Mouse (Mus musculus) heart, embryonic 14.5 days (tissue): ENCODE data around the gene Slco4a1. TPM values are rescaled to one million over a fixed set of nuclear protein-coding genes. Genes with fewer than 3 reads are reported as not detected.

Experiments
- ATAC-seq: fragments of 200-750 bp; cut with Nextera tagmentation; 2 replicates; pipeline ENCODE4 v1.8.0; 2017; ENCODE audit warnings: low read depth, moderate TSS enrichment; ENCODE audit not compliant: insufficient number of reproducible peaks, insufficient read depth, low FRiP score
- H3K27ac ChIP-seq, 2 experiments: fragments of 200-500 bp in 1 of 2; fragments of 300-500 bp in 1 of 2; sonication (generic) in 1 of 2; replicated peaks in 1 of 2; 2 replicates each; pipeline ENCODE4 v1.5.1; 2012 to 2014; ENCODE audit warnings: low read depth in 2 of 2, low read length in 2 of 2, control low read depth in 1 of 2, mild to moderate bottlenecking in 1 of 2, mixed read lengths in 1 of 2; ENCODE audit not compliant: control insufficient read depth in 1 of 2, insufficient read depth in 1 of 2
- H3K27me3 ChIP-seq: fragments of 300-500 bp; sonication (generic); 2 replicates; pipeline ENCODE4 v1.6.1; 2014; ENCODE audit warnings: mild to moderate bottlenecking, low read length, control low read depth; ENCODE audit not compliant: control insufficient read depth, insufficient read depth
- H3K36me3 ChIP-seq: fragments of 300-500 bp; sonication (generic); 2 replicates; pipeline ENCODE4 v1.6.1; 2014; ENCODE audit warnings: mild to moderate bottlenecking, control low read depth, low read length, mixed read lengths; ENCODE audit not compliant: control insufficient read depth, insufficient read depth
- H3K4me1 ChIP-seq, 2 experiments: fragments of 200-500 bp in 1 of 2; fragments of 300-500 bp in 1 of 2; sonication (generic) in 1 of 2; 2 replicates each; pipeline ENCODE4 v1.6.1; 2012 to 2014; ENCODE audit warnings: low read length in 2 of 2, control low read depth in 1 of 2, mixed read lengths in 1 of 2; ENCODE audit not compliant: control insufficient read depth in 2 of 2, insufficient read depth in 2 of 2
- H3K4me2 ChIP-seq: fragments of 300-500 bp; sonication (generic); 2 replicates; pipeline ENCODE4 v1.6.1; 2014; ENCODE audit warnings: mild to moderate bottlenecking, low read length
- H3K4me3 ChIP-seq, 2 experiments: fragments of 200-500 bp in 1 of 2; fragments of 300-500 bp in 1 of 2; sonication (generic) in 1 of 2; 2 replicates each; pipeline ENCODE4 v1.5.1; 2012 to 2014; ENCODE audit warnings: low read length in 2 of 2, mild to moderate bottlenecking in 2 of 2, control low read depth in 1 of 2, low read depth in 1 of 2, moderate library complexity in 1 of 2; ENCODE audit not compliant: control insufficient read depth in 1 of 2, insufficient read depth in 1 of 2
- H3K9ac ChIP-seq: fragments of 300-500 bp; sonication (generic); 2 replicates; pipeline ENCODE4 v1.6.1; 2014; ENCODE audit warnings: mild to moderate bottlenecking, low read length
- H3K9me3 ChIP-seq: fragments of 300-500 bp; sonication (generic); 2 replicates; pipeline ENCODE4 v1.6.1; 2016; ENCODE audit warnings: low read length, control low read depth; ENCODE audit not compliant: control insufficient read depth
- WGBS: fragments of 180-500 bp; shearing (Covaris S2); extraction: QIAGEN DNeasy Blood & Tissue Kit; methylation state at CpG from one replicate; pipeline ENCODE4 v1.1.7; 2014; 5-methylcytosine and 5-hydroxymethylcytosine counted together
- polyA plus RNA-seq: library from polyadenylated mRNA; unstranded; fragments of >200 nt; fragmentation: Nextera tagmentation; extraction: Ambion mirVana; gene quantifications from 2 replicates; pipeline ENCODE4 v1.2.1, GENCODE M21; 2014

Slco4a1 gene
- polyA plus RNA-seq, 1 experiment from 2014 or later = 0.26 TPM

- no peak for ATAC-seq
- Histone ChIP-seq H3K27me3 (no peaks in the 10 kb centered on the region), H3K27ac (no peak overlapping the region), H3K4me1 (peaks cover 9 to 14% of the 10 kb centered on the region in 2 experiments), H3K4me3 (no peak overlapping the region), H3K36me3 (no peaks in the 10 kb centered on the region), H3K4me2 (no peak overlapping the region), H3K9me3 (no peaks in the 10 kb centered on the region), H3K9ac (no peak overlapping the region)
- 90% methylated on average over 1 of the region's 1 CpGs for WGBS
These were observed 10.1 kb upstream of the Slco4a1 start for GRCm38 (mm10) chr2:180445962-180446361.

- H3K9me3 ChIP-seq = no peaks in the 10 kb centered on the region
- H3K9ac ChIP-seq = no peak overlapping the region
- 64% methylated on average over 5 of the region's 5 CpGs for WGBS
- H3K36me3 ChIP-seq = no peaks in the 10 kb centered on the region
- H3K4me2 ChIP-seq = no peak overlapping the region
- H3K4me1 ChIP-seq = peaks cover 0 to 2% of the 10 kb centered on the region in 2 experiments; a peak in 1 of 4 replicates
- no peak overlapping the region for H3K4me3 ChIP-seq
- no peaks in the 10 kb centered on the region for H3K27me3 ChIP-seq
- ATAC-seq = no peak
- H3K27ac ChIP-seq = no peak overlapping the region
These were observed 7.0 kb upstream of the Slco4a1 start for GRCm38 (mm10) chr2:180449007-180449406.

- Histone ChIP-seq H3K4me1 (peaks cover 0 to under 1% of the 10 kb centered on the region in 2 experiments; a peak in 2 of 4 replicates), H3K27me3 (no peaks in the 10 kb centered on the region), H3K36me3 (no peaks in the 10 kb centered on the region), H3K27ac (no peak overlapping the region), H3K4me2 (no peak overlapping the region), H3K9ac (no peak overlapping the region), H3K4me3 (no peak overlapping the region), H3K9me3 (no peaks in the 10 kb centered on the region)
- no peak for ATAC-seq
- 72% methylated on average over 5 of the region's 5 CpGs for WGBS
These were observed 5.5 kb upstream of the Slco4a1 start for GRCm38 (mm10) chr2:180450529-180450928.

GRCm38 (mm10) chr2:180456705-180457104 lies 660 bp downstream of the Slco4a1 start:
- WGBS = 2% methylated on average over 20 of the region's 28 CpGs
- Histone ChIP-seq H3K9me3 (no peaks in the 10 kb centered on the region), H3K9ac (peak overlapping the region; percentile 59; the same call in 1 of the 2 replicates), H3K4me2 (peak overlapping the region; percentile 98), H3K4me3 (peak overlapping the region; percentile 44 to 49), H3K27ac (no peak overlapping the region), H3K36me3 (no peaks in the 10 kb centered on the region), H3K27me3 (peaks cover 26% of the 10 kb centered on the region), H3K4me1 (peaks cover 5 to 6% of the 10 kb centered on the region in 2 experiments; a peak in 2 of 4 replicates)
- ATAC-seq = 0 out of 2 replicates have a peak, but pooled peaks have one; percentile 13

- WGBS = 54% methylated on average over 2 of the region's 2 CpGs
- Histone ChIP-seq H3K27me3 (peaks cover 26% of the 10 kb centered on the region), H3K4me2 (no peak overlapping the region)
These were observed 1.6 kb downstream of the Slco4a1 start for GRCm38 (mm10) chr2:180457680-180458079.

GRCm38 (mm10) chr2:180459437-180459836 lies 3.4 kb downstream of the Slco4a1 start:
- WGBS = 73% methylated on average over 4 of the region's 4 CpGs
- no peak overlapping the region for H3K27ac ChIP-seq
- H3K4me3 ChIP-seq = no peak overlapping the region
- H3K9ac ChIP-seq = no peak overlapping the region
- H3K4me1 ChIP-seq = peaks cover 5 to 6% of the 10 kb centered on the region in 2 experiments; a peak in 2 of 4 replicates
- no peaks in the 10 kb centered on the region for H3K9me3 ChIP-seq
- H3K4me2 ChIP-seq = no peak overlapping the region
- H3K36me3 ChIP-seq = no peaks in the 10 kb centered on the region
- peaks cover 26% of the 10 kb centered on the region for H3K27me3 ChIP-seq
- no peak for ATAC-seq

More at GRCm38 (mm10) chr2:180457680-180458079, 1.6 kb downstream of the Slco4a1 start:
- H3K4me3 ChIP-seq = no peak overlapping the region
- H3K27ac ChIP-seq = no peak overlapping the region
- no peak for ATAC-seq
- no peaks in the 10 kb centered on the region for H3K36me3 ChIP-seq
- H3K9me3 ChIP-seq = no peaks in the 10 kb centered on the region
- peaks cover 5 to 6% of the 10 kb centered on the region in 2 experiments; a peak in 2 of 4 replicates for H3K4me1 ChIP-seq
- H3K9ac ChIP-seq = no peak overlapping the region

- no peaks in the 10 kb centered on the region for H3K9me3 ChIP-seq
- no peak for ATAC-seq
- WGBS = 55% methylated on average over 8 of the region's 8 CpGs
- H3K27me3 ChIP-seq = peaks cover 26% of the 10 kb centered on the region
- no peak overlapping the region for H3K27ac ChIP-seq
- H3K4me3 ChIP-seq = no peak overlapping the region
- no peak overlapping the region for H3K4me2 ChIP-seq
- no peak overlapping the region for H3K9ac ChIP-seq
- no peaks in the 10 kb centered on the region for H3K36me3 ChIP-seq
- peaks cover 3 to 5% of the 10 kb centered on the region in 2 experiments; a peak in 2 of 4 replicates for H3K4me1 ChIP-seq
These were observed 4.8 kb downstream of the Slco4a1 start for GRCm38 (mm10) chr2:180460801-180461200.

GRCm38 (mm10) chr2:180462593-180462992 lies 6.5 kb downstream of the Slco4a1 start:
- no peaks in the 10 kb centered on the region for H3K36me3 ChIP-seq
- ATAC-seq = no peak
- 80% methylated on average over 8 of the region's 8 CpGs for WGBS
- H3K4me3 ChIP-seq = no peak overlapping the region
- H3K27ac ChIP-seq = no peak overlapping the region
- H3K4me1 ChIP-seq = no peaks in the 10 kb centered on the region
- H3K9me3 ChIP-seq = no peaks in the 10 kb centered on the region
- H3K4me2 ChIP-seq = no peak overlapping the region
- no peak overlapping the region for H3K9ac ChIP-seq
- peaks cover 11% of the 10 kb centered on the region for H3K27me3 ChIP-seq
